Mouse (Mus musculus) liver, embryonic 18 days (tissue): ENCODE results near the gene Slc7a10. TPM values are rescaled to one million over a fixed set of nuclear protein-coding genes. Genes with fewer than 3 reads are reported as not detected.

Experiments
- polyA plus RNA-seq: library from polyadenylated mRNA; depleted of rRNA; stranded (reverse); fragments of >200 nt; gene quantifications from 2 replicates; pipeline ENCODE4 v1.2.3, GENCODE M21; 2012; rRNA removed

Slc7a10 gene
- polyA plus RNA-seq: 0.24 and 0.36 TPM in 2 replicates

DNA sequence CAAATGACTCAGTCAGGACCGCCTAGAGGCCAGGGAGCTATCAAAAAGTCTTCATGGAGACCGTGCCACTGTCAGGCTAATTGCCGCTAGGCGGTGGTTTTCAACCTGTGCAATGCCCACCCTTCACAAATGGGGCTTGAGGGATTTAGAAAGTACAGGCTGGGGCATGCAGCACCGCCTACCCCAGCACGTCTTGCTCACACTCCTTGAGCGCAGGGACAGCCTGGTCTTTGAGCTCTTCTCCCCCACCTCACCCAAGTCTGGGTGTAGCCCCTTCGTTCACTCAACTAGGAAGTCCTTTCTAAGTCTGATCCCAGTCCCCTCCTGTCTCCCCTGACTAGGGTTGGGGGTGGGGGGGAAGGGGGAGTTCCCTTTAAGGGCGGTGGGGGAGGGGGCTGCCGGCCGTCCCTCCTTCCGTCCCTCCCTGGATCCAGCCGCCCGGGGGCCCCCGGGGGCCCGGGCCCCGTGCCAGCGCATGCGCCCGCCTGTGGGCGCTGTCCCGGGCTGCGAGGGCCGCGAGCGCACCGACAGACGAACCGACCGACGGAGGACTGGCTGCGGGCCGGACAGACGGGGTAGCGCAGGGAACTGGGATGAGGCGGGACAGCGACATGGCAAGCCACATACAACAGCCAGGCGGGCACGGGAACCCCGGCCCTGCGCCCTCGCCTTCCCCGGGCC is at the start of gene Slc7a10:
Gene Slc7a10, plus strand, starts transcription at position 497 of the 681 bp plus-strand sequence.

DNA sequence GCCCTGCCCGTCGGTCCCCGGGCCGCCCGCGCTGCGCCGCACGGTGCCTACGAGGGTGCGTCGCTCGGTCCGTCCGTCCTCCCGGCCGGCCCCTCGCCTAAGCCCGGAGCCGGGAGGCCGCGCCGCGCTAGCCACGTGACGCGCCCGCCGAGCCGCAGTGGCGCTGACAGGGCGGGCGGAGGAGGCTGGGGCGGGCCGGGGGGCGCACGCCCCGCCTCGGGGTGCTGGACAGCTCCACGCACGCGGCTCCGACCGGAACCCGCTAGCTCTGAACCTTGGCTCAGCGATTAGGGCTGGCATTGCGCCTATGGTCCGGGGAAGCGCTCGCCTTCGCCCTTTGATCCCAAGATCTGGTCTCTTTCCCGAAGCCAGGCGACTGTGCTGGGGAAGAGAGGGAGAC is 29.0 kb downstream of the Slc7a10 start, which contains the start of gene Lrp3:
Gene Lrp3, minus strand, starts transcription at position 274 of the 400 bp plus-strand sequence.

Other genes with a start within 250 kb of the Slc7a10 start
- 22.2 and 22.4 TPM in 2 replicates for gene Cebpg, start 129.8 kb upstream of the Slc7a10 start, polyA plus RNA-seq
- gene Cebpa, start 67.1 kb upstream of the Slc7a10 start, polyA plus RNA-seq: 93.6 and 115 TPM in 2 replicates
- 1.3 and 1.6 TPM in 2 replicates for gene Lrp3, start 29.1 kb downstream of the Slc7a10 start, polyA plus RNA-seq
- 3.4 and 3.8 TPM in 2 replicates for gene Gpatch1, start 132.1 kb downstream of the Slc7a10 start, polyA plus RNA-seq
- 7.4 and 8.9 TPM in 2 replicates for gene Rhpn2, start 147.8 kb downstream of the Slc7a10 start, polyA plus RNA-seq
- 4.2 and 4.5 TPM in 2 replicates for gene Faap24, start 210.5 kb downstream of the Slc7a10 start, polyA plus RNA-seq
- gene Cep89, start 210.7 kb downstream of the Slc7a10 start, polyA plus RNA-seq: 7.7 and 7.8 TPM in 2 replicates